25 mouse cellular contexts compared by ENCODE assay signal in the genomic region with DNA sequence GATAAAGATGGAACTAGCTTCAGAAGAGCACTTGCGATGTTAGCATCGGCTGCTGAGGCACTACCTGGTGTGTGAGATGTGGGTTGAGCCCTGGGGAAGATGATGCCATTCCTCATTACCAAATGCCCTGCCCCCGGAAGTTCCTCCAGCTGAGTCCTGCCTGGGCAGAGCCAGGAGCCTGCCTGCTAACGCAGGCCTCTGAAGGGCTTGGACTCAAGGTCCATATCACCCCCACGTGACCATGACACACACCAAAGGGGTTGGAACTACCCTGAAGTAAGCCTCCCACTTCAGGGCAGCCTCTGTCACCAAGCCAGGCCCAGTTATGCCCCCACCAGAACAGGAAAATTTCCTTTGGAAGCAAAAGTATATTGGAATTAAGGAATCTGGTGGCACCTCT. TPM values are rescaled to one million over a fixed set of nuclear protein-coding genes. Genes with fewer than 3 reads are reported as not detected.
"Had no signal": no experiment of that assay in that cellular context is flagged by ENCODE, and none has a peak within 500 bp of the region (broad histone marks: within the 10 kb centered on the region; RNA-seq: fewer than 3 reads in every experiment).

No protein-coding gene starts in this region.

- H3K4me2 ChIP-seq: liver, embryonic 11.5 days; liver, embryonic 15.5 days; lung, embryonic 15.5 days; midbrain, embryonic 12.5 days; midbrain, embryonic 15.5 days; neural tube, embryonic 13.5 days; stomach, embryonic 15.5 days had no signal

- H3K9me3 ChIP-seq: liver, embryonic 15.5 days; lung, embryonic 15.5 days; midbrain, embryonic 12.5 days; midbrain, embryonic 15.5 days; neural tube, embryonic 13.5 days; stomach, embryonic 15.5 days had no signal

- H3K27ac ChIP-seq: liver, embryonic 15.5 days; lung, embryonic 15.5 days; midbrain, embryonic 12.5 days; midbrain, embryonic 15.5 days; neural tube, embryonic 13.5 days; stomach, embryonic 15.5 days had no signal

- H3K9ac ChIP-seq: liver, embryonic 15.5 days; lung, embryonic 15.5 days; midbrain, embryonic 12.5 days; midbrain, embryonic 15.5 days; neural tube, embryonic 13.5 days; stomach, embryonic 15.5 days had no signal

- H3K4me1 ChIP-seq: liver, embryonic 15.5 days; lung, embryonic 15.5 days; midbrain, embryonic 15.5 days; stomach, embryonic 15.5 days had no signal

- DNase-seq: kidney, adult 11 months; kidney, postnatal 10 days; lung, adult 18-20 months; lung, postnatal 14 days; lung, postnatal 4 days; retina, postnatal 1 day; right cerebral cortex, postnatal 25 days; spleen, adult 18-20 months; thymus, adult 18-20 months; thymus, postnatal 36 days had no signal

- H3K27me3 ChIP-seq: liver, embryonic 15.5 days; lung, embryonic 15.5 days; neural tube, embryonic 13.5 days; stomach, embryonic 15.5 days had no signal

- ATAC-seq: midbrain, embryonic 15.5 days had no signal

- H3K4me3 ChIP-seq: liver, embryonic 15.5 days; lung, embryonic 15.5 days; midbrain, embryonic 12.5 days; midbrain, embryonic 15.5 days; myocyte; neural tube, embryonic 13.5 days; stomach, embryonic 15.5 days had no signal

- H3K36me3 ChIP-seq: liver, embryonic 15.5 days; lung, embryonic 15.5 days; midbrain, embryonic 12.5 days; midbrain, embryonic 15.5 days; neural tube, embryonic 13.5 days; stomach, embryonic 15.5 days had no signal

RNA-seq across cellular contexts. Expression of gene Gm10320, which starts 55.4 kb away (rescaled TPM):
- total RNA-seq: layer of hippocampus, adult 18-20 months; layer of hippocampus, postnatal 25 days; left cerebral cortex, adult 18-20 months; left cerebral cortex, postnatal 25 days; monocyte, adult 5-6 weeks; neutrophil, adult 5-6 weeks had no signal
- polyA plus RNA-seq: testis, adult 2 months had no signal
